ENCODE assay signal across 1 mouse cellular context in the genomic region with DNA sequence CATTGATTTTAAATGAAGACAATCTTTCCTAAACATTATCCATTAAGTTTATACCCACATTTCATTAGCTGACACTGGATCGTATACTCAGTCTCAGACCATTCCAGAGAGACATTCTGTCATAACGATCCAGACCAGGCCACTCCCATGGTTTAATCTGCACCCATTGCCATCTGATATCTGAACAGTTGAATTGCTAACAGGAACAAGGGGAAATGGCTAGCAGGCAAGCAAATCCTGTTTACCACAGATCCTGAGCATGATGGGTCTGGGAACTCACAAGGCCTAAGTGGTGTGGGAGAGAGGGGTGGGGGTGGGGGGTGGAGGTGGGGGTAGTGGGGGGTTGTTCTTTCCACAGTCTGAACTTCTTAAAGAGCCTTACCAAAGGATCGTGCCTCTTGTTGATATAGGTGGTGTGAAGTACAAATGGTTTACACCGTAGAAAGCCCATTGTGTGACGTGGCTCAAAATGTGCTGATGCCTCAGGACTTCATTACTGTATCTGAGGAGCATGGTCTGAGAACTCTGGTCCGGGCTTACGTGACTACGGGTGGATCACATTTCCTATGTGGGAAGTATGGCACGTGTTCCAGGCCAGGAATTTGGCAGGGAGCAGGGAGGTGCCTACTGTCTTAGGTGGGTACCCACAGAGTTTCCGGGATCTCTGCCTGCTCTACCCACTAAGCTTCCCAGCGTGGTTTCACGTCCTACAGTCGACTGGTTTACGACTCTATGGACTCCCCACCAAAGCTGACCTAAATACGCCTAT.
TF ChIP-seq lines count a peak whose summit lies in the region.

No protein-coding gene starts in this region.

TF ChIP-seq in MEL, 35 proteins besides CTCF, POLR2A, EP300 and RAD21 (continued from another document):
- TF ChIP-seq MYC (IDR thresholded peaks at IDR 0.05; ENCODE audit: low read depth, low read length), result no peak
TF ChIP-seq in MEL: peak in this region for 4.
